Mouse (Mus musculus) ovary, adult 18-20 months (tissue): ENCODE results near the gene Akr1d1.

ENCODE experiments used
- DNase-seq: peaks from one replicate; pipeline ENCODE4 v3.0.0; 2022; ENCODE audit warnings: low spot score, mixed read lengths

Gene Akr1d1

DNA sequence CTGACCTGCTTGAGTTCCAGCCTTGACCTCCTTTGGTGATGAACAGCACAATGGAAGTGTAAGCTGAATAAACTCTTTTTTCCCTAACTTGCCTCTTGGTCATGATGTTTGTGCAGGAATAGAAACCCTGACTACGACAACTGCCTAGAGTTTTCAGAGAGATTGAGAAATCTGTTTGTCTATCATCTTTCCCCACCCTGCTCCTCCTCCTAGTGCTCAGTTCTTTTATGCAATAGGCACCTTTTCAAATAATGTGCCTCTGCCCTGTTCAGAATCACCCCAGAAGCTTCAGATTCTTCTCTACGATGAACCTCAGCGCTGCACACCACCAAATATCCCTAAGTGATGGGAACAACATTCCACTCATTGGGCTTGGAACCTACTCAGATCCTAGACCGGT, at the start of gene Akr1d1:
TSS of gene Akr1d1 (plus strand) at position 234 of the 400 bp plus-strand sequence.
- no peak for DNase-seq

DNA sequence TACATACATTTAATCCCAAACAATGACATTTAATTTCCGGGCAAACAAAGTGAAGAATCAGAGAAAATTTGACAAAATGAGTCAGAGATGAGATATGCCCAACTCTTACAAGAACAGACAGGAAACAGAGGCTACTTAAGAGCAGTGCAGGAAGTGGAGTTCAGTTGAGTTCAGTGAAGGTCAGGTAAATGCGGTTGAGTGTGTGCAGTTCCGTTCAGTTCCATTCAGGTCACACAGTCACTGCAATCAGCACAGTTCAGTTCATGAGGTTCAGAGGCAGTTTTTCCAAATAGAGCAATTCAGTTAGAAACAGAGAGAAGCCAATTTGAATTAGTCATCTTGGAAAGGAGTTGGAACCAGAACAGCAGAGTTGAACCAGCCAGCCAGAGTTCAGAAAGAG, 48.8 kb upstream of the Akr1d1 start:
- no peak for DNase-seq

DNA sequence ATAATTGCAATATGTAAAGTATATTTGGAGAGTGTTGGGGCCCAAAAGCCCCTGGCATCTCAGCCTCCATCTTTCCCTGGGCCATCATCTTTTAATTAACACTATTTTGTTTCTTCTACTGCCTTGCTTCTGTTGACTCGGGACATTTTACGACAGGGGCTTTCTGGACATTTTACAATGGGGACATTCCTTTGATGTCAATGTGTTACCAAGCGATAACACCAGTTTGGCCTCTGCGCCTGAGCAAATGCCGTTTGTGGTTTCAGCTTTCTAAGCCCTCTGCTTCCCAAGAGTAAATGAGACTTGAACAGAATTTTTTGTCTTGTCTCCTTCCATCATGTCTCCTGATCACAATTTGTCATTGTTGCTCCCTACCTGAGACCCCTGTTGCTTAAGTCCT, 46.7 kb upstream of the Akr1d1 start:
- DNase-seq: no peak

DNA sequence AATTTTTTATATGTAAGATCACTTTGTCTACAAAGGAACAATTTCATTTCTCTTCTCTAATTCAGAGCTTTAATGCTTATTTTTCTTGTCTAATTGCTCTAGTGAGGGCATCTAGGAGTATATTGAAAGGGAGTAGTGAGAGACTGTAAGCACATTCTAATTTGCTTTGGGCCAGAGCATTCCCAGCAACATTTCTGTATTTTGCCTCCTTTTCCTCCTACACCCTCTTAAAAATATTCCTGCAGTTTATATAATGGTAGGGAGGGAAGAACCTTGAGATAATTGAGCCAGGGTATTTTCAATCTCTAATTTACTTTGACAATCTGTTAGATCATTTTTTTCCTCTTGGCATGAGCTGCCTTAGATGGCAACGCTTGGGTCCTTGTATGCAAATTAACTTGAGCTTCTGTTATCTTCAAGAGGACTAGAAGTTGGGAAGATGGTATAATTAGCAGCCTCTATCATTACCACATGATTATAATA, 45.3 kb upstream of the Akr1d1 start:
- no peak for DNase-seq

DNA sequence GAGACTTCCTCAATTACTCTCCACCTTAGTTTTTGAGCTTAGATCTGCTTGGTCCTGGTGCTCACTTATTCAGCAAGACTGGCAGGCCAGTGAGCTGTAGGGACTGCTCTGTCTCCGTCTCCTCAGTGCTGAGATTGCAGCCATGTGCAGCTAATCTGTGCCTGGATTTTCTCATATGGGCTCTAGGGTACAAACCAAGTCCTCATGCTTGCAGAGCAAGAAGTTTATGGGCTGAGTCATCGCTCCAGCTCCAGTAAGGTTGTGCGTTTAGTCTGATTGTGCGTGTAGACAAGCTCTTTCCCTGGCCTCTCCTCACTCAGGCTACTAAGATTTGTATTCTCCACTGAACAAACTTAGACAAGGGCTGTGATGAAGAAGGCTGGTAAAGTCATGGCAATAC, 43.5 kb upstream of the Akr1d1 start:
- no peak for DNase-seq

DNA sequence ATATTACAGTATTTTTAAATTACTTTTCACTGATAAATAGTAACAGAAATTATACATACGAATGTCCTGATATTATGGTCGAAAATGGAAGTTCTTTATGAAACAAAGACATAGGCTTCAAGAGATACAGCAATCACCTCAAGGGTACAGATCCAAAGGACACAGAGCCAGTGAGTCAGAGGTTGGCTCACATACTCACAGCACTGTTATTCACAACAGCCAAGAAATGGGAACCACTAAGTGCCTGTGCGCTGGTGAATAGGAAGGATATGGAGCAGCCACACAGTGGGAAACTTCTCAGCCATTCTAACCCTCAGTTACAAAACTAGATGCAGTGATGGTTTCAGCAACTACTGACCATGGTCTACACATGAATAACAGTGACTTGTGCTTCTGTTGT, 37.7 kb upstream of the Akr1d1 start:
- no peak for DNase-seq

DNA sequence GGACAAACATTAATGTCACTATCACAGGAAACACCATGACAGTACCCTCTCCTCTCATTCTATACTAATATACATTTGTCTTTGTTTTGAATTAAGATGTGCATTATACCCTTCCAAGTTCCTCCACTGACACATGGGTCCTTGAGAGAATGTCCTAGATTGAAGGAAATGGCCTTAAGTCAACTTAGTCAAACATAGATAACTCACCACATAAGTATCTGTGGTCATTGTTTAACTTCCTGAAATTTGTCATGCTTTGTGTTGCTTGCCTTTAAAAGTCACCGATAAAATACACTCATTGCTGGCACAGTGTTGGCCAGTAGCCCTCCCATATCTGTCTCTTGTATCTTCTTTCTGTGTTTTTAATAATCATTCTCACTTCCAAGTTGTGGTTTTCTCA, 35.0 kb upstream of the Akr1d1 start:
- DNase-seq: no peak

DNA sequence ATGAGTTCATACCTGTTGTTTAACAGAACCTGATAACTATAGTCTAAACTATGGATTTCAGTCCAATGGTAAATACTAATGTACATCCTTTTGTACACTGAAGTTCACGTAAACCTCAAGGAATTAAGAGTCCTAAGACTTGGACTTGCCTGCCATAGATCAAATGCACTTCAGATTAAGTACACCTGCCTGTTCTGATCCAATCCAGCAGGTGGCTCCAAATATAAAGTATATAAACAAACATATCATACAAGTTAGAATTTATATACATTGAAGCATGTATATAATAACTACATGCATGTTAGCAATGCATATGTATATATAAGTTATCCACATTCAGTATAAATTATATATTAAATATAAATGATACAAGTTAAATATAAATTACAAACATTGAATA, 33.1 kb upstream of the Akr1d1 start:
- no peak for DNase-seq

DNA sequence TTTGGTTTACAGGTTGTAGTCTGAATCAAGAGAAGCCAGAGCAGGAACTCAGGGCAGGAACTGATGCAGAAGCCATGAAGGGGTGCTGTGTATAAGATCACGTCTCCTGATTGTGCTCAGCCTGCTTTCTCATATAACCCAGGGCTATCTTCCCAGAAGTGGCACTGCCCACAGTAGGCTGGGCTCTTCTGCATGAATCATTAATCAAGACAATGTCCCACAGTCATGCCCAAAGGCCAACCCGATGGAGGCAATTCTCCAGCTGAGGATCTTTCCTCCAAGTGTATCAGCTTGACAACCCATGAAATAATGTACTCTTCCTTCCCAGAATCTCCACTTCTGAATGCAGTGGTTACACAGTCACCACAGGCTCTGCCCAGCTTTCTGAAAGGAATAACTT, 24.4 kb upstream of the Akr1d1 start:
- DNase-seq: no peak

DNA sequence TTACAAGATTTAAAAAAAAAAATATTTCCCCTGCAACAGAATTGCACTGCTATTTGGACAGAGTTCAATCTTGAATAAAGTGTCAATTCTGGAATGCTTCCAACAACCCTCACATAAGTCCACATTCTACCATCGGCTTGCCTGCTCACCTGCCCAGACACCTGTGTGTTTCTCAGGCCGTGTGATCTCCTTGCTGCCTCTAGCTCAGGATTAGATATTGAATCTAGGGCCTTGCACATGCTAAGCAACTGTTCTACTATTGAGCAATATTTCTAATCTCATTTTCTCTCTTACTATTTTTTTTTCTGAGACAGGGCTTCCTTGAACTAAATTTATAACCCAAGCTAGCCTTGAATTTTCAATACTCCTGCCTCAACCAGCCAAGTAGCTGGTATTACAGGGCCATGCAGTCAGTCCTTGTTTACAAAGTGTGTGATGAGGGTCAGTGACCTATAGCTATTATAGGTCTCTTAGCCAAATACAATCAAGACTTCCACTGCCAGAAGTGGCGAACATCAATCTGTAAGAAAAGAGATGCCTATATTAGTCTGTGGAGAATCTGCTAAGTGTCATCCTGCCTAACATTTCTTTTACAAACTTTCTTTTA, 23.0 kb upstream of the Akr1d1 start:
- peak; percentile 29 for DNase-seq

DNA sequence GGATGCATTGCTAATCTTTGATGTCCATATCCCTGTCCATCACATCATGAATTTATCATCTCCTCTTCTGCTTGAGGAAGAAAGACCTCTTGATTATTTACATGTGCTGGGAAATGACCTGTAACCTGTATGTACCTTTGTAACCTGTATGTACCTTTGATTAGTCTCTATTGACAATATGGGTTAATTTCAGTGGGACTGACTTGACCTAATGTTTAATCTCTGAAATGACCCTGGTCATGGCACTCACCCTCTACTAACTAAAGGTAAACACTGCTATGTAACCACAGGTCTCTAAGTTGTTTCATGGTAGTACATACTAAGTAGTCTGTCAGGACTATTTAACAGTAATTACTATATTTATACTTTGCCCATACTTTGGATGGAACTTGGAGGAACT, 19.2 kb upstream of the Akr1d1 start:
- DNase-seq: no peak

DNA sequence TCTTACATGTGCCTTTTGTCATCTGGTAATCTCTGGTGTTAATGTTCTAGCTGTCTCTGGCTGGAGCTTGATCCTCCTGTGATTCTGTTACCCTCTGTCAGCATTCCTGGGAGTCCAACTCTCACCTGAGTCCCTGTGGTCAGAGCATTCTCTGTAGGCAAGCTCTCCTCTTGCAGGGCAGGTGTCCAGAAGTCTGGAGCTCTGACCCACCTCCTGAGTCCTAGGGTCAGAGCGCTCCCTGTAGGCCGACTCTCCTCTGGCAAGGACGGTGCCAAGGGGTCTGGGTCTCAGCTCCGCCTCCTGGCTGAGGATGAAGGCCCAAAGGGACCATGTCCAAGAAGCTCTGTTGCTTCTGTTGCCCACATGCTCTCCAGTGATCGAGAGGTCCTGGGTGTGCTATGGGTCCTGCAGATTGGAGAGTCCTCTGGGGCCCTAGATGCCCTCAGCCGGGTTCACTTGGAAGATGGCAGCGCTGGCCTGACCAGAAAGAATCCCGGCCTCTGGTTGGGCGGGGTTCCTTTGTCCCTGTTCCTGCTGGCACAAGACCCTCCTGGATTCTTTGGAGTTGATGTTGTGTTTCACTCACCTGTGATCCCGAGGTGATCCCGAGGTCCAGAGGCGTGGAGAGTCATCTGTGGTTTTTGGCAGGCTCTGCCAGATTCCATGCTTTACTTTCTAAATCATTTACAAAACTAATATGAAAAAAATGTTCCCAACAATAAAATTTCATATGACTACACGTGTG, 9.2 kb upstream of the Akr1d1 start:
- no peak for DNase-seq

DNA sequence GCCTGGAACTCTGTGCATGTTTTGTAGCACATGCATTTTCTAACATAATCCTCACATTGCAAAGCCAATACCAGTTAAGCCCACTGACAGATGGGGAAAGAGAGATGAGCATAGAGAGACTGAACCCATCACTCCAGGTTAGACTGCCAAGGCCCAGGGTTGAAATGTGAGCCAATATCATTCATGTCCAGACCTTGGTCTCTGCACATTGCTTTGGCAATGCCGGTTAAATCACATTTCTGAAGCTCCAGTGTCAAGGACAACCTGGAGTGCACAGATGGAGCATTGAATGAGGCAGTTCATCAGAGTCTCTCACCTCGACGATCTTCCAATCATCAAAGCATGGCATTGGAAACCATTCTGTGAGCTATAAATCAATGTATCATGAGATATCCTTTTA, 2.1 kb downstream of the Akr1d1 start:
- no peak for DNase-seq

DNA sequence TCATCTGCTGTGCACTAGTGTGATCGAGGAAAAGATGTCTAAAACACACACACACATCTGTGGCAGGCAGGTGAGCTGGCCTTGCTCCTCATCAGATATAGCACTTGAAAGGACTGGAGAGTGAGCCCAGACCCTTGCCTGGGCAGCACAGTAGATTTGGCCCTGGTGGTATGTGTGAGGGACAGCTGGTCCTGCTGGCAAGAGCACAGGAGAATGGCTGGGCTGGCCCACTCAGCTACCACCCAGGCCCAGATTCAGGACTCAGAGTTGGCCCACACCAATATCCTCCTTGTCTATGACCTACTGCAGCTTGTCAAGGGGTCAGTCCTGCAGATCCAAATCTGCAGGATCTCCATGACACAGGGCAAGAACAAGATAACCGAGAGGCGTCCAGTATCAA, 6.9 kb downstream of the Akr1d1 start:
- DNase-seq: no peak

DNA sequence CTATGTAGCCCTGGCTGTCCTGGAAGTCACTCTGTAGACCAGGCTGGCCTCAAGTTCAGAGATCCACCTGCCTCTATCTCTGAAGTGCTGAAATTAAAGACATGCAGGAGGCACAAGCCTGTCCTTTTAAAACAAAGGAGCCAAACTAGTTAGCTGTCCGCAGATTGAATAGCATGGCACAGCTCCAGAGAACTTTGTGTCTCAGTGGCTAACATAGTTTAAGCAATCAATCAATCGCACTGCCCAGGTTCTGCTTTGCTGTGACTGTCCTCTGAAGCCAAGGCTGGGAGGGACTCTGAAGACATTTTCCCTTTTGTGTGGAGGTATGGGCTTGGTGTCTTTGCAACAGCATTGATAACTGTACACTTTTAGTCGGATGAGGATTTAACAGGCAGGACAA, 7.8 kb downstream of the Akr1d1 start:
- DNase-seq: no peak

DNA sequence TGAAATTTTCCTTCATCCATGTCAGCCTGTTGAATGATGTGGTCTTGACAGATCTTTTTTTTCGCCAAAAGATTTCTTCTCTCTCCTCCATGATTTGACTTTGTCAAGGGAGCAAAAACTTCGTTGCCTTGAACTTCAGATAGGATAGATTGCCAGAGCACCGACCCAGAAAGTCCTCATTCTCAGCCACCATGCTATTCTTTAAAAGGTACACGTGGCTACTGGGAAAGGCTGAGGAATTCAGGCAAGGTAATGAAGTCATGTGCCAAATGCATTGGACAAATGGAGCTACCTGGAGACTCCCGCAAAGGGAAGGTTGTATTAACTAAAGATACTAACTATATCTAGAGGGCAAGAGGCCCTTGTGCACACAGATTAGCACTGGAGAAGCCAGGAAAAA, 8.8 kb downstream of the Akr1d1 start:
- DNase-seq: no peak

DNA sequence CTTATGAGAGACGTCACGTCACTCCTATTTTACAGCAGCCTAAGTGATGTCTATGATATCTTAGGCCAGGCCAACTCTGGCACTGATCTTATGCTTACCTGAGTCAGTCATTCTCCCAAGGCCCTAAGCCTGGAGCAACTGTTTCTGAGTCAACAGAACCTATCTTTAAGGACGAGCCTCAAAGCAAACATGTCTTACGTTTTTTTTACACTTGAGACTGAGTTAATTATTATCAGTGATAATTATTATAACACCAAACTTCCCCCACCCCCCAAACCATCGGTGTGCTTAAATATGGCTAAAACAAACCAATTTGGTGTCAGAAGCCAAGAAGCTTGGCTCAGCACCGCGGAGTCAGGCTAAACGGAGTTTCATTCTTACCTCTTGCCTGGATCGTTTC, 9.4 kb downstream of the Akr1d1 start:
- DNase-seq: no peak

DNA sequence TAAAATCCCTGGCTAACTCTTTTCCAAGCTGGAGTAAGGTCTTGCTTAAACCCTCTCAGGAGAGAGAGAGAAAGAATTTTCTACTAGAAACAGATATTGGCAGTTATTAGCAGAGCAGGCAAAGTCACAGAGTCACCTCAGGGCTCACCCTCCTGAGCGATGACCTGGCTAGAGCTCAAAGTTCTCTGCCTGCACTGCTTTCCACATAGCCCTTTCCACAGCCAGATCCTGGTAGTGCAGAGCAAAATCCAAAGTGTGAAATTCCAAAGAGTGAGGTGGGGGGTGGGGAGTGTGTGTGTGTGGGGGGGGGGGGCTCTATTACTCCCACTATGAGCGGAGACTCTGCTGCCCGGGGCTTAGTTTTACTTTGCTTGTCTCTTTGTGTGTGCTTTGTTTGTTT, 10.1 kb downstream of the Akr1d1 start:
- no peak for DNase-seq

DNA sequence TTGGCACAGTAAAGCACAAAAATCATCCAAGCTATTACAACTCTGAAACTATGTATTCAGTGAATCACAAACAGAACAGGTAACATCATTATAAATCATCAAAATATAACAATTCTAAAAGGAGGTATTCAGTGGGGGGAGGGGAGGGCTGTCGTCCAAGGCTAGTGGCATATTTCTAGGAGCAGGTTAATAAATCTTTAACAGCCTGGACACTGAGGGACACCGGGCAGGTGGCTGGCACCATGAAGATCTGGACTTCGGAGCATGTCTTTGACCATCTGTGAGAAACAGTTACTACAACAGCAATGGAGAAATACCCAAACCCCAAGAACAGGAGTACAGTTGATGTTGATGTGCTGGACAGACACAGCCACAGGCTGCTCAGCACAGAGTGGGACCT, 11.2 kb downstream of the Akr1d1 start:
- DNase-seq: no peak

DNA sequence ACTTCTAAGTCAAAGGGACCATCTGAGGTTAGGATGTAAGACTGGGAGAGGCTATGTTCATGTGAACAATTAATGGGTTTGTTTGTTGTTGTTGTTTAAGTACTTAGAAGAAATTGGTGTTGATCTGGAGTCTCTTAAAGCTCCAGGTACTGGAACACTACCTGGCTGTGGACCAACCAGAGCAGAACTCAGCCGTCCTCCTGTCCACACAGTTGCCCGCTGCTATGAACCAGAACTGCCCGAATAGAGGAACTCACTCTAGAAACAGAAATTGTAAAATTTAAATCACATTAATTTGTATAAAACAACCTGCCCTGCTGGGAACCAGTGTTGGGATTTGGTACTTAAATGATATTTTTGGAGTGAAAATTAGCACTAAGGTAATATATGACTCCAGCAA, 12.2 kb downstream of the Akr1d1 start:
- no peak for DNase-seq

DNA sequence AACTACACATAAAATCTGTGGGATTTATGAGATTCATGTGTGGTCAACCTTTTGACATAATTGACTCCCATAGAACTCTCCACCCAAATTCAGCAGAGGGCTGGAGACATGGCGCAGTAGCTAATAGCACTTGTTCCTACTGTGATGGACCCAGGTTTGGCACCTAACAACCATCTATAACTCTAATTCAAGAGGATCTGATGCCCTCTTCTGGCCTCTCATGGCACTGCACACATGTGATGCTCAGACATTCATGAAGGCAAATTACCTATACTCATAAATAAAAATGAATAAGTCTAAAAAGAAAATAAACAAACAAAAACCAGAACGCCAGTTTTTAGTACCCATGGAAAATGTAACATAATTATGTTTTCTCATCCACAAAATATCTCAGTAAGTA, 22.8 kb downstream of the Akr1d1 start:
- no peak for DNase-seq

DNA sequence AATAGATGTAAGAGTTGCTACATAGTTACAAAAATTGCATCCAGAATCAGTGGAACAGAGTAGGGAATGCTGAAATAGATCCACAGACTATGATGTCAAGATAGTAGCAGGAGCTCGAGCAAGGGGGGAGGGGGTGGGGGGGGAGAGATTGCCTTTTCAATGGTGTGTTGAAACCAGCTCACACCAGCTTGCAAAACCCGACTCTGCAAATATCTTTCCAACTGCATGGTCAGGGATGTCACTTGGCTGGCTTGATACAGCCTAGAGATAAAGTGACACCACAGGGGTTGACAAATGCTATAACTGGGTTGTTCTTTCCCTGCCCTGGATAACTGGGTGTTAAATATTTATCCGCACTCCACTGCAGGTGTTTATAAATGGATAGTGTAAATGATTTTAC, 24.0 kb downstream of the Akr1d1 start:
- no peak for DNase-seq

DNA sequence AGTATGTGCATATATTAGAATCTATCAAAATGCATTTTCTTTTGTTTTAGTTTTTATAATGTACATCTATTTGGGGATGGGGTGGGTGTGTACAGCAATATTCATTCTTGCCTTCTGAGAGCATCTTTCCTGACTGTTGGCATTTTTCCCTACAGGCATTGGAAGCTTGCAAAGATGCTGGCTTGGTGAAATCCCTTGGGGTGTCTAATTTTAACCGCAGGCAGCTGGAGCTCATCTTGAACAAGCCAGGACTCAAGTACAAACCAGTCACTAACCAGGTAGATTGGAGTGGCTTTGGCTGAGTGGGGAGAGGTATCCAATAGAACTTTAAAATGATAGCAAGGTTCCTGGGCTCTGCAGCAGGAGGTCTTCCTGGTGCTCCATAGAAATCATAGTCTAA, 24.4 kb downstream of the Akr1d1 start:
- no peak for DNase-seq

DNA sequence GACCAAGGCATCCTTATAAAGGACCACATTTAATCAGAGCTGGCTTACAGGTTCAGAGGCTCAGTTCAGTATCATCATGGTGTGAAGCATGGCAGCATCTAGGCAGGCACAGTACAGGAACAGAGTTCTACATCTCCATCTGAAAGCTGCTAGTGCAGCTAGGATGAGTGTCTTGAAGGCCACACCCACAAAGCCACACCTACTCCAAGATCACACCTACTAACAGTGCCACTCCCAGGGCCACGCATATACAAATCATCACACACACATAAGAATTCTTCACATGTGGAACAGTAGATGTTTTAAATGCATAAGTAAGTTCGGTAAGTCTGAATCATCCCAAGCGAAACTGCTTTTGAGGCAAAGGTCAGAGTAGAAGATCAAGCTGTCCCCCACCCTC, 33.9 kb downstream of the Akr1d1 start:
- DNase-seq: no peak
